ENCODE assay signal across 22 mouse cellular contexts in genomic region chr6:98869772-98870171, GRCm38 (mm10).
DNase-seq lines count a peak whose midpoint lies in the region; ATAC-seq and TF ChIP-seq lines count a peak whose summit lies in the region.
"Had no signal": no experiment of that assay in that cellular context is flagged by ENCODE, and none has a peak within 500 bp of the region (broad histone marks: within the 10 kb centered on the region; RNA-seq: fewer than 3 reads in every experiment).

No protein-coding gene starts in this region.

- no peak overlapping the region for H3K4me2 ChIP-seq in lung, postnatal 0 days (replicated peaks; ENCODE audit: low read depth, low read length)
- H3K4me2 ChIP-seq: hindbrain, embryonic 15.5 days; kidney, embryonic 15.5 days; limb, embryonic 15.5 days; liver, embryonic 15.5 days; midbrain, embryonic 11.5 days; neural tube, embryonic 12.5 days had no signal

- TF ChIP-seq CTCF in lung, postnatal 0 days (IDR thresholded peaks at IDR 0.05), result no peak

- no peak overlapping the region for H3K9ac ChIP-seq in lung, postnatal 0 days (replicated peaks; ENCODE audit: low read depth)
- H3K9ac ChIP-seq: forebrain, postnatal 0 days; hindbrain, embryonic 15.5 days; kidney, embryonic 15.5 days; limb, embryonic 15.5 days; liver, embryonic 15.5 days; neural tube, embryonic 12.5 days had no signal

- 63% methylated on average over 6 of the region's 6 CpGs for WGBS in lung, postnatal 0 days

- H3K9me3 ChIP-seq in lung, postnatal 0 days (ENCODE audit: low read length), result no peaks in the 10 kb centered on the region
- H3K9me3 ChIP-seq: hindbrain, embryonic 15.5 days; kidney, embryonic 15.5 days; limb, embryonic 15.5 days; liver, embryonic 15.5 days; neural tube, embryonic 12.5 days had no signal

- TF ChIP-seq EP300 in lung, postnatal 0 days (IDR thresholded peaks at IDR 0.05), result no peak

- H3K4me1 ChIP-seq in lung, postnatal 0 days (ENCODE audit: insufficient read depth, low read depth, low read length), result no peaks in the 10 kb centered on the region
- H3K4me1 ChIP-seq: hindbrain, embryonic 15.5 days; liver, embryonic 15.5 days; neural tube, embryonic 12.5 days had no signal

- H3K36me3 ChIP-seq in lung, postnatal 0 days (ENCODE audit: insufficient read depth, low read length), result no peaks in the 10 kb centered on the region
- H3K36me3 ChIP-seq: hindbrain, embryonic 15.5 days; kidney, embryonic 15.5 days; limb, embryonic 15.5 days; liver, embryonic 15.5 days; neural tube, embryonic 12.5 days had no signal

- no peak for ATAC-seq in cerebellum, adult (ENCODE audit: insufficient number of reproducible peaks, low FRiP score, low TSS enrichment)
- no peak for ATAC-seq in lung, postnatal 0 days
- ATAC-seq: CD4-positive, CD25-positive, alpha-beta regulatory T cell, adult 4 months; forebrain, postnatal 0 days; intestine, embryonic 16.5 days had no signal

- DNase-seq in cerebellum, postnatal 14 days, result peak; percentile 10 to 22
- peak; percentile 26 for DNase-seq in heart, postnatal 4 days
- DNase-seq in heart, adult 8-10 months (ENCODE audit: low spot score), result no peak
- peak; percentile 29 for DNase-seq in brain, adult 2 months (ENCODE audit: low read depth, low spot score)
- DNase-seq in layer of hippocampus, adult 9-11 months, result peak; percentile 56
- no peak for DNase-seq in ovary, adult 18-20 months (ENCODE audit: low spot score)
- DNase-seq in lung, postnatal 0 days (ENCODE audit: low spot score), result no peak
- DNase-seq: adrenal gland, postnatal 25 days; cerebellum, adult 9-11 months; embryo, embryonic 11 days; forebrain, postnatal 0 days; kidney, postnatal 4 days; thymus, postnatal 36 days had no signal

- no peaks in the 10 kb centered on the region for H3K27me3 ChIP-seq in lung, postnatal 0 days (replicated peaks; ENCODE audit: insufficient read depth, low read length)
- H3K27me3 ChIP-seq: kidney, embryonic 15.5 days; limb, embryonic 15.5 days; liver, embryonic 15.5 days; neural tube, embryonic 12.5 days had no signal

- H3K4me3 ChIP-seq in lung, postnatal 0 days (ENCODE audit: low read depth, low read length), result no peak overlapping the region
- H3K4me3 ChIP-seq: hindbrain, embryonic 15.5 days; kidney, embryonic 15.5 days; limb, embryonic 15.5 days; liver, embryonic 15.5 days; neural tube, embryonic 12.5 days had no signal

- no peak overlapping the region for H3K27ac ChIP-seq in lung, postnatal 0 days (ENCODE audit: low read length)
- H3K27ac ChIP-seq: hindbrain, embryonic 15.5 days; kidney, embryonic 15.5 days; limb, embryonic 15.5 days; liver, embryonic 15.5 days; neural tube, embryonic 12.5 days had no signal

Comparison
In these comparisons a context has a peak if more than half of its experiments do, and no peak if none do; other contexts are left out.
1. DNase-seq: peak in cerebellum, postnatal 14 days (2 of 2), heart, postnatal 4 days (single experiment), brain, adult 2 months (single experiment) and layer of hippocampus, adult 9-11 months (single experiment); none in heart, adult 8-10 months (single experiment), ovary, adult 18-20 months (single experiment) and lung, postnatal 0 days (single experiment).